Mouse (Mus musculus) hindbrain, embryonic 11.5 days (tissue): Measurements from ENCODE around the gene Map4k1. TPM values are rescaled to one million over a fixed set of nuclear protein-coding genes. Genes with fewer than 3 reads are reported as not detected.

Source experiments
- ATAC-seq: fragments of 200-750 bp; cut with Nextera tagmentation; 2 replicates; pipeline ENCODE4 v1.8.0; 2017; ENCODE audit warnings: mild to moderate bottlenecking, moderate TSS enrichment, moderate library complexity; ENCODE audit not compliant: low FRiP score
- DNase-seq: peaks from one replicate; pipeline ENCODE4 v3.0.0-alpha.2; 2015; ENCODE audit warnings: low spot score
- H3K27ac ChIP-seq: fragments of 300-500 bp; sonication (generic); 2 replicates; pipeline ENCODE4 v1.5.1; 2014; ENCODE audit warnings: mild to moderate bottlenecking, low read depth, low read length
- H3K27me3 ChIP-seq: fragments of 300-500 bp; sonication (generic); 2 replicates; pipeline ENCODE4 v1.6.1; 2014; ENCODE audit warnings: mild to moderate bottlenecking, low read length, moderate library complexity, mixed read lengths; ENCODE audit not compliant: control insufficient read depth, insufficient read depth
- H3K36me3 ChIP-seq: fragments of 300-500 bp; sonication (generic); 2 replicates; pipeline ENCODE4 v1.6.1; 2014; ENCODE audit warnings: mild to moderate bottlenecking, low read length, moderate library complexity, mixed read lengths; ENCODE audit not compliant: control insufficient read depth, insufficient read depth
- H3K4me1 ChIP-seq: fragments of 300-500 bp; sonication (generic); replicated peaks from 2 replicates; pipeline ENCODE4 v1.6.1; 2014; ENCODE audit warnings: low read length, mixed read lengths; ENCODE audit not compliant: control insufficient read depth, insufficient read depth
- H3K4me2 ChIP-seq: fragments of 300-500 bp; sonication (generic); replicated peaks from 2 replicates; pipeline ENCODE4 v1.6.1; 2014; ENCODE audit warnings: mild to moderate bottlenecking, low read depth, low read length
- H3K4me3 ChIP-seq: fragments of 300-500 bp; sonication (generic); 2 replicates; pipeline ENCODE4 v1.5.1; 2014; ENCODE audit warnings: low read depth, low read length
- H3K9ac ChIP-seq: fragments of 300-500 bp; sonication (generic); 2 replicates; pipeline ENCODE4 v1.6.1; 2014; ENCODE audit warnings: low read depth, low read length
- H3K9me3 ChIP-seq: fragments of 300-500 bp; sonication (generic); 2 replicates; pipeline ENCODE4 v1.6.1; 2016; ENCODE audit warnings: low read length; ENCODE audit not compliant: control insufficient read depth
- WGBS: fragments of 180-500 bp; shearing (Covaris S2); extraction: QIAGEN DNeasy Blood & Tissue Kit; methylation state at CpG from one replicate; pipeline ENCODE4 v1.1.7; 2014; 5-methylcytosine and 5-hydroxymethylcytosine counted together
- polyA plus RNA-seq: library from polyadenylated mRNA; unstranded; fragments of >200 nt; fragmentation: Nextera tagmentation; extraction: Ambion mirVana; gene quantifications from 2 replicates; pipeline ENCODE4 v1.2.1, GENCODE M21; 2014

Map4k1 gene
- polyA plus RNA-seq, 1 experiment from 2014 or later: 5.0 TPM

- Histone ChIP-seq H3K27ac (no peak overlapping the region), H3K9me3 (no peaks in the 10 kb centered on the region), H3K36me3 (no peaks in the 10 kb centered on the region), H3K4me2 (no peak overlapping the region), H3K9ac (no peak overlapping the region), H3K4me1 (no peaks in the 10 kb centered on the region), H3K27me3 (no peaks in the 10 kb centered on the region), H3K4me3 (no peak overlapping the region)
- 84% methylated on average over 6 of the region's 6 CpGs for WGBS
- DNase-seq (no peak), ATAC-seq (no peak)
Measured at GRCm38 (mm10) chr7:29037261-29037660, 55.4 kb downstream of the Map4k1 start.

GRCm38 (mm10) chr7:29039604-29039984 is 57.7 kb downstream of the Map4k1 start:
- Histone ChIP-seq H3K4me2 (peak overlapping the region; percentile 61), H3K9me3 (no peaks in the 10 kb centered on the region), H3K36me3 (no peaks in the 10 kb centered on the region), H3K27me3 (no peaks in the 10 kb centered on the region), H3K9ac (peak overlapping the region; percentile 43; the same call in 1 of the 2 replicates), H3K4me3 (peak overlapping the region; percentile 31), H3K27ac (no peak overlapping the region), H3K4me1 (no peaks in the 10 kb centered on the region)
- DNase-seq: peak; percentile 95
- 1% methylated on average over 11 of the region's 11 CpGs for WGBS
- ATAC-seq: peak; percentile 60

- Histone ChIP-seq H3K27ac (no peak overlapping the region), H3K4me3 (peak overlapping the region; percentile 31), H3K36me3 (no peaks in the 10 kb centered on the region), H3K4me1 (no peaks in the 10 kb centered on the region), H3K4me2 (peak overlapping the region; percentile 61), H3K9me3 (no peaks in the 10 kb centered on the region), H3K9ac (peak overlapping the region; percentile 43), H3K27me3 (no peaks in the 10 kb centered on the region)
- WGBS: under 1% methylated on average over 26 of the region's 26 CpGs
- DNase-seq (peak; percentile 68), ATAC-seq (peak; percentile 52)
Measured at GRCm38 (mm10) chr7:29039985-29040661, 58.3 kb downstream of the Map4k1 start.

GRCm38 (mm10) chr7:29041194-29041593 is 59.3 kb downstream of the Map4k1 start:
- no peaks in the 10 kb centered on the region for H3K36me3 ChIP-seq
- no peak for ATAC-seq
- H3K4me2 ChIP-seq: no peak overlapping the region
- 82% methylated on average over 5 of the region's 5 CpGs for WGBS
- H3K9ac ChIP-seq: no peak overlapping the region
- no peak for DNase-seq
- H3K27ac ChIP-seq: no peak overlapping the region
- H3K4me3 ChIP-seq: no peak overlapping the region
- H3K4me1 ChIP-seq: no peaks in the 10 kb centered on the region
- H3K9me3 ChIP-seq: no peaks in the 10 kb centered on the region
- no peaks in the 10 kb centered on the region for H3K27me3 ChIP-seq

GRCm38 (mm10) chr7:29043016-29043673 is 61.3 kb downstream of the Map4k1 start:
- 83% methylated on average over 19 of the region's 19 CpGs for WGBS
- ATAC-seq (no peak), DNase-seq (no peak)
- H3K9ac ChIP-seq: no peak overlapping the region
- no peaks in the 10 kb centered on the region for H3K9me3 ChIP-seq
- H3K4me1 ChIP-seq: no peaks in the 10 kb centered on the region
- no peak overlapping the region for H3K27ac ChIP-seq
- H3K36me3 ChIP-seq: no peaks in the 10 kb centered on the region
- no peaks in the 10 kb centered on the region for H3K27me3 ChIP-seq
- no peak overlapping the region for H3K4me3 ChIP-seq
- no peak overlapping the region for H3K4me2 ChIP-seq

GRCm38 (mm10) chr7:29043674-29044057 is 61.8 kb downstream of the Map4k1 start:
- Histone ChIP-seq H3K9me3 (no peaks in the 10 kb centered on the region), H3K4me3 (no peak overlapping the region), H3K4me2 (no peak overlapping the region), H3K27ac (no peak overlapping the region), H3K4me1 (no peaks in the 10 kb centered on the region), H3K36me3 (no peaks in the 10 kb centered on the region), H3K27me3 (no peaks in the 10 kb centered on the region), H3K9ac (no peak overlapping the region)
- DNase-seq: no peak
- 54% methylated on average over 11 of the region's 11 CpGs for WGBS
- peak; percentile 25; the same call in 1 of the 2 replicates for ATAC-seq

GRCm38 (mm10) chr7:29044302-29044701 is 62.5 kb downstream of the Map4k1 start:
- H3K36me3 ChIP-seq: no peaks in the 10 kb centered on the region
- H3K9ac ChIP-seq: no peak overlapping the region
- peak; percentile 41 for ATAC-seq
- no peaks in the 10 kb centered on the region for H3K4me1 ChIP-seq
- H3K4me3 ChIP-seq: no peak overlapping the region
- H3K9me3 ChIP-seq: no peaks in the 10 kb centered on the region
- no peak overlapping the region for H3K4me2 ChIP-seq
- 57% methylated on average over 9 of the region's 9 CpGs for WGBS
- DNase-seq: peak; percentile 32
- no peaks in the 10 kb centered on the region for H3K27me3 ChIP-seq
- H3K27ac ChIP-seq: no peak overlapping the region

- WGBS: 6% methylated on average over 11 of the region's 12 CpGs
- H3K4me1 ChIP-seq: no peaks in the 10 kb centered on the region
- no peak overlapping the region for H3K9ac ChIP-seq
- H3K4me2 ChIP-seq: no peak overlapping the region
- no peaks in the 10 kb centered on the region for H3K36me3 ChIP-seq
- no peaks in the 10 kb centered on the region for H3K27me3 ChIP-seq
- no peaks in the 10 kb centered on the region for H3K9me3 ChIP-seq
- no peak overlapping the region for H3K4me3 ChIP-seq
- ATAC-seq: no peak
- no peak for DNase-seq
- no peak overlapping the region for H3K27ac ChIP-seq
Measured at GRCm38 (mm10) chr7:29046533-29046932, 64.7 kb downstream of the Map4k1 start.

- 86% methylated on average over 3 of the region's 3 CpGs for WGBS
- H3K4me1 ChIP-seq: no peaks in the 10 kb centered on the region
- no peak overlapping the region for H3K27ac ChIP-seq
- H3K9ac ChIP-seq: no peak overlapping the region
- H3K4me3 ChIP-seq: no peak overlapping the region
- peaks cover 12% of the 10 kb centered on the region for H3K27me3 ChIP-seq
- no peak for ATAC-seq
- no peaks in the 10 kb centered on the region for H3K9me3 ChIP-seq
- DNase-seq: no peak
- H3K36me3 ChIP-seq: no peaks in the 10 kb centered on the region
- H3K4me2 ChIP-seq: no peak overlapping the region
Measured at GRCm38 (mm10) chr7:29048070-29048469, 66.2 kb downstream of the Map4k1 start.
